8 mouse cellular contexts compared by ENCODE assay signal in genomic region chr9:107377961-107378512, GRCm38 (mm10). TPM values are rescaled to one million over a fixed set of nuclear protein-coding genes. Genes with fewer than 3 reads are reported as not detected.
DNase-seq lines count a peak whose midpoint lies in the region; ATAC-seq lines count a peak whose summit lies in the region.

No protein-coding gene starts in this region.

- H3K36me3 ChIP-seq in embryonic facial prominence, embryonic 15.5 days = no peaks in the 10 kb centered on the region
- H3K36me3 ChIP-seq in neural tube, embryonic 13.5 days = no peaks in the 10 kb centered on the region

- no peak for DNase-seq in frontal cortex, postnatal 10 days (ENCODE audit: low spot score in 2 of 2)
- peak; percentile 26 for DNase-seq in R1 (ENCODE audit: low read depth, low spot score)
- DNase-seq in kidney, postnatal 14 days = peak; percentile 19
- DNase-seq in thymus, postnatal 36 days = no peak
- no peak for DNase-seq in left cerebral cortex, adult 8-10 months (ENCODE audit: low spot score in 2 of 2)

- under 1% methylated on average over 35 of the region's 35 CpGs for WGBS in embryonic facial prominence, embryonic 15.5 days
- WGBS in neural tube, embryonic 13.5 days = under 1% methylated on average over 35 of the region's 35 CpGs

- H3K4me1 ChIP-seq in embryonic facial prominence, embryonic 15.5 days = peaks cover 7% of the 10 kb centered on the region
- peaks cover 51% of the 10 kb centered on the region for H3K4me1 ChIP-seq in neural tube, embryonic 13.5 days (replicated peaks)

- ATAC-seq in frontal cortex, adult (ENCODE audit: low TSS enrichment) = peak; percentile 72; the same call in 1 of the 2 replicates
- no peak for ATAC-seq in embryonic facial prominence, embryonic 15.5 days (ENCODE audit: insufficient number of reproducible peaks, low FRiP score, low TSS enrichment, low read depth)
- peak; percentile 72 for ATAC-seq in neural tube, embryonic 13.5 days (ENCODE audit: low read depth)

- H3K9me3 ChIP-seq in embryonic facial prominence, embryonic 15.5 days (replicated peaks) = no peaks in the 10 kb centered on the region
- H3K9me3 ChIP-seq in neural tube, embryonic 13.5 days = no peaks in the 10 kb centered on the region

- H3K27me3 ChIP-seq in embryonic facial prominence, embryonic 15.5 days = peaks cover 94% of the 10 kb centered on the region
- H3K27me3 ChIP-seq in neural tube, embryonic 13.5 days = peaks cover 63% of the 10 kb centered on the region

- H3K9ac ChIP-seq in embryonic facial prominence, embryonic 15.5 days = no peak overlapping the region
- peak overlapping the region; percentile 69 for H3K9ac ChIP-seq in neural tube, embryonic 13.5 days

- no peak overlapping the region for H3K27ac ChIP-seq in embryonic facial prominence, embryonic 15.5 days (replicated peaks)
- H3K27ac ChIP-seq in neural tube, embryonic 13.5 days (replicated peaks) = peak overlapping the region; percentile 93

- peak overlapping the region; percentile 32 for H3K4me3 ChIP-seq in embryonic facial prominence, embryonic 15.5 days (replicated peaks)
- peak overlapping the region; percentile 36 for H3K4me3 ChIP-seq in neural tube, embryonic 13.5 days

- peak overlapping the region; percentile 49 for H3K4me2 ChIP-seq in embryonic facial prominence, embryonic 15.5 days (replicated peaks)
- peak overlapping the region; percentile 60 for H3K4me2 ChIP-seq in neural tube, embryonic 13.5 days

RNA-seq across cellular contexts. Expression of gene Cacna2d2, which starts 21.4 kb away (rescaled TPM):
- polyA plus RNA-seq in embryonic facial prominence, embryonic 15.5 days (2015; fragmentation: Nextera tagmentation; extraction: Ambion mirVana) = 0.96 and 1.3 TPM in 2 replicates
- 8.1 and 8.6 TPM in 2 replicates for polyA plus RNA-seq in neural tube, embryonic 13.5 days (2015; fragmentation: Nextera tagmentation; extraction: Ambion mirVana)
- total RNA-seq in left cerebral cortex, adult 8-10 months (2022) = 10 to 100 TPM; 37.3 to 49.0 (median 44.8) TPM

RNA-seq across cellular contexts. Expression of gene 6430571L13Rik, which starts 37.6 kb away (rescaled TPM):
- polyA plus RNA-seq in embryonic facial prominence, embryonic 15.5 days (2015; fragmentation: Nextera tagmentation; extraction: Ambion mirVana) = 0.91 and 0.97 TPM in 2 replicates
- polyA plus RNA-seq in neural tube, embryonic 13.5 days (2015; fragmentation: Nextera tagmentation; extraction: Ambion mirVana) = 6.4 and 6.5 TPM in 2 replicates
- 1 to 10 TPM; 5.6 to 7.1 (median 6.2) TPM for total RNA-seq in left cerebral cortex, adult 8-10 months (2022)

RNA-seq across cellular contexts. Expression of gene Hemk1, which starts 39.9 kb away (rescaled TPM):
- 11.7 and 12.3 TPM in 2 replicates for polyA plus RNA-seq in embryonic facial prominence, embryonic 15.5 days (2015; fragmentation: Nextera tagmentation; extraction: Ambion mirVana)
- 13.0 and 15.0 TPM in 2 replicates for polyA plus RNA-seq in neural tube, embryonic 13.5 days (2015; fragmentation: Nextera tagmentation; extraction: Ambion mirVana)
- 10 to 100 TPM; 14.9 to 20.6 (median 18.7) TPM for total RNA-seq in left cerebral cortex, adult 8-10 months (2022)

Comparison
In these comparisons a context has a peak if more than half of its experiments do, and no peak if none do; other contexts are left out.
1. DNase-seq: peak in R1 (single experiment) and kidney, postnatal 14 days (single experiment); none in frontal cortex, postnatal 10 days (0 of 2), thymus, postnatal 36 days (0 of 2) and left cerebral cortex, adult 8-10 months (0 of 2).